Mouse (Mus musculus) kidney, postnatal 4 days (tissue): ENCODE data around the gene Cmc2.

ENCODE experiments used
- DNase-seq, 2 experiments: peaks; one replicate each; pipeline ENCODE4 v3.0.0; 2021; ENCODE audit warnings: mixed read lengths in 2 of 2

The Cmc2 gene

GRCm38 (mm10) chr8:116921337-116922059 is at the start of gene Cmc2, which contains the start of gene Cenpn:
TSS of gene Cmc2 (minus strand) at chr8:116921455.
TSS of gene Cenpn (plus strand) at chr8:116921730.
- peak; percentile 95 to 97 for DNase-seq

DNA sequence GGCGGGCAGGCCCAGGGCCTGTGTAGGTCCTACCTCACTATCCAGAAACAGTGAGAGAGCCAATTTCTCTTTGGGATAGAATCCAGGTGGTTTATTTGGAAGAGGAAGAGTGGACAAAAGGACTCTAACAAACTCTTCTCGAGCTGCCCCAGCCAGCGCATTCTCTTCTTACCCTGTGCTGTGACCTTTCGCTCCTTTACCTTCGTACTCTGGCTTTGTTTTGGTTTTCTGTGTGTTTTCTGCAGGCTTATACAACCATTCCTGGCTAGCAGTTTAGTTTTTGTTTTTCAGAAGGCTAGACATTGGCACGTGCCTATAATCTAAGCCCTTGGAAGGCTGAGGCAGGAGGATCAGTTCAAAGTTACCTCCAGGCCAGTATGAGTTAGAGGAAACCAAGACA is 48.3 kb upstream of the Cmc2 start:
- DNase-seq = no peak

DNA sequence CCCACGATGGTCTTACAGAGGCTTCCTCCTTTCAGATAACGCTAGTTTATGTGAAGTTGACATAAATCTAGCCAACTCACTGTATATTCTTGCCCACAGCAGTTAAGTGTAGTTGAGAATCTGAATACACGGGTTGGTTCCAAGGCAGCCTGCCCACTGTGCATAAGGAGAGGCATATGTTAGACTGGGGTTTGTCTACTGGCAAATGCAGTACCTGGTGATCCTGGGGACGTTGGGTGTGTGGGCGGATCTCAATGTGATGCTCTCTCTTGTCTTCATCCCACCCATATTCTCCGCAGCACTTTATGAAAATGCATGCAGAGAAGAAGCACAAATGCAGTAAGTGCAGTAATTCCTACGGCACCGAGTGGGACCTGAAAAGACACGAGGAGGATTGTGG is 33.2 kb upstream of the Cmc2 start:
- DNase-seq = no peak

GRCm38 (mm10) chr8:116952428-116952827 is 31.2 kb upstream of the Cmc2 start:
- DNase-seq = no peak

- no peak for DNase-seq
Measured at GRCm38 (mm10) chr8:116951778-116952177, 30.5 kb upstream of the Cmc2 start.

GRCm38 (mm10) chr8:116951369-116951768 is 30.1 kb upstream of the Cmc2 start:
- peak; percentile 22 to 45 for DNase-seq

- DNase-seq = no peak
Measured at GRCm38 (mm10) chr8:116947589-116947988, 26.3 kb upstream of the Cmc2 start.

- peak; percentile 10 to 24 for DNase-seq
Measured at GRCm38 (mm10) chr8:116946851-116947250, 25.6 kb upstream of the Cmc2 start.

GRCm38 (mm10) chr8:116946268-116946838 is 25.1 kb upstream of the Cmc2 start:
- DNase-seq = peak; percentile 8 to 27

GRCm38 (mm10) chr8:116945169-116945910 is 24.1 kb upstream of the Cmc2 start:
- no peak for DNase-seq

DNA sequence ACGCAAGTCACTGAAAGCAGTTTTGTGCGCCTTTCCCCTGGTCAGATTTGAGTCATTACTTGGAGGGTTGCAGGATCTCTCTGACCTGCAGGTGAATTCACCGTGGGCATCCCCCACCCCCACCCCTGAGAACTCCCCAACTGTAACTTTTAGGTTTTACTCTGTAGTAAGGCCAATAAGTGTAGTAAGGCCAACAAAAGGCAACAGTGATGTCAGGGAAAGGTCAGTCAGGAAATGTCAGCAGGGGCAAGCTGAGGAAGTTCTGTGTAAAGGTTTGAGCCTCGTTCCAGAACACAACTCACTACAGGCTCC is 23.1 kb upstream of the Cmc2 start:
- DNase-seq = no peak

DNA sequence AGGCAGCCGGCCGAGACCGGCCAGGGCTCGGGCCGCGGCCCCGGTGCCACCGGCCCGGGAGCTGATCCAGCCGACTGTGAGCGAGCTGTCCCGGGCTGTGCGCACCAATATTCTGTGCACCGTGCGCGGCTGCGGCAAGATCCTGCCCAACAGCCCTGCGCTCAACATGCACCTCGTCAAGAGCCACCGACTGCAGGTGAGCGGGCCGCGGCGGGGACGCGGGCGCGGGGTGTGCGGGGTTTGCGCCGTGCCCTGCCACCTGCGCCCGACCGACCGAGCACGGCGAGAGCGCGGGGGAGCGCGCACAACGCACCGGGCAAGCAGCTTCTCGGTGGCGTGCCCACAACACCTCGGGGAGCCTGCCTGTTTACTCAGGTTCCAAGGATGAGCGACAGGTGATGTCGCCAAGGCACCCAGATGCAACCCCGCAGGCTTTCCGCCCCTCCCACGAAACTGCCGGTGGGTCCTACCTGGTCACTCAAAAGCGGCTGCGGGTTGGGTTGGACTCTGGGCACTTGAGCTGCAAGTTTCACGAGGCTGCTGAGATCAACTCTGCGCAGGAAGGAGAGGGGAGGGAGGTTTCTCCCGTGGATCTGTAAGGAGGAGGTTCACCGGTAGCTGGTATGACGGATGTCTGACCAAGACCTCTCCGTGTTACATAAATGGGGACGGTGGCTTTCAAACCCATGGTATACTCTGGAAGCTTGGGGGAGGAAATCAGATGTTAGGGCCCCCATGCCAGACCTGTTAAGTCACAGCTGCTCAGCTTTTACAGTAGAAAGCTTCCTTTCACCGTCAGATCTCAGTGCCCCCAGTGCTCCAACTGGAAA is 22.5 kb upstream of the Cmc2 start:
- DNase-seq = peak; percentile 44 to 62

- peak; percentile 91 to 95 for DNase-seq
Measured at GRCm38 (mm10) chr8:116943161-116943554, 21.9 kb upstream of the Cmc2 start, which contains the start of gene Atmin. TSS of gene Atmin (plus strand) at chr8:116943393.

GRCm38 (mm10) chr8:116942284-116943058 is 21.2 kb upstream of the Cmc2 start:
- no peak for DNase-seq

DNA sequence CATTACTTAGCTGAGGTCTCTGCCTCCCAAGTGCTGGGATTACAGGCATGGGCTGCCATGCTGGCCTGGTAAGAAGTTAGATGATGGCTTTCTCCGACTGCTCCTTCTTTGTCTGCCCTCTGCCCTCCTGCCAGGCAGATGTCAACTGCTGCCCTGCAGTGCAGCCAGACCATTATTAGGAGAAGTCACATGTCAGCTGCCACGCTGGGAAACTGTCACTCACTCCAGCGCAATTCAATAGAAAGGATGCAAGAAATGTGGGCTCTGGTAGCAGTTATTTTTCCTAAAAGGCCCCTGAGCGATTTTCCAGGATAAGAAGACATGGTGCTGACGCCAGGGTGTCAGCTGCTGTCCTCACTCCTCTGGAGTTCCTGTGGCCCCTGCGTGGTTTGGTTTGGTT is 14.3 kb upstream of the Cmc2 start:
- DNase-seq = no peak

DNA sequence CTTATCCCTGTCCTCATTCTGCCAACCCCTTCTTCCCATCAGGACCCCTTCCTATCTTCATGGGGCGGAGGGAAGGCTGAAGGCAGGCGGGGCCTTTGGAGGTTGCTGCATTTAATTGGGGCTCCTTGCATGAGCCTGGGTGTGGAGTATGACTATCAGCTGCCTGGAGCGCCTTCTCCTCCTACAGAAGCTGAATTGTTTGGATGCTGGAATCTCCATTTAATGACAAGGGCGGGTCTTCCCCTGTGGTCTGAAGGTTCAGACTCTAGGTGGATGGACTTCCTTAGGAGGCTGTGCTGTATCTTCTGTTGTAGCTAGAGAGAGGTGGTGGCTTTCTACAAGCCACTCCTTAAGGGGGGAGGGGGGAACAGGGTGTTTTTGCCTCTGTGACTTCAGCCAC is 13.7 kb upstream of the Cmc2 start:
- DNase-seq = no peak

DNA sequence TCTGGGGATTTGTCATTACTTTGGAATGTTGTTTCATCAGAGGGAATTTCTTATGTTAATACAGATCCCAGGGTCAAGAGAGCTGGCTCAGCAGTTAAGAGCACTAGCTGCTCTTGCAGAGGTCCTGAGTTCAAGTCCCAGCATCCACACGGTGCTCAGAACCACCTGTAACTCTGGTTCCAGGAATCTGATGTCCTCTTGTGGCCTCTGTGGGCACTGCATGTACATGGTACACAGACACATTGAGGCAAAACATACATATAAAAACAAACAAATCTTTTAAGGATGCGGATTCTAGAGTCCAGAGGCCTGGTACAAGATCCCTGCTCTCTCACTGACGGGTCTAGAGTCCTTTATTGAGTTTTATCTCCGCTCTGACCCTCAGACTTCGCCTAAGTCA is 7.3 kb upstream of the Cmc2 start:
- DNase-seq = no peak

DNA sequence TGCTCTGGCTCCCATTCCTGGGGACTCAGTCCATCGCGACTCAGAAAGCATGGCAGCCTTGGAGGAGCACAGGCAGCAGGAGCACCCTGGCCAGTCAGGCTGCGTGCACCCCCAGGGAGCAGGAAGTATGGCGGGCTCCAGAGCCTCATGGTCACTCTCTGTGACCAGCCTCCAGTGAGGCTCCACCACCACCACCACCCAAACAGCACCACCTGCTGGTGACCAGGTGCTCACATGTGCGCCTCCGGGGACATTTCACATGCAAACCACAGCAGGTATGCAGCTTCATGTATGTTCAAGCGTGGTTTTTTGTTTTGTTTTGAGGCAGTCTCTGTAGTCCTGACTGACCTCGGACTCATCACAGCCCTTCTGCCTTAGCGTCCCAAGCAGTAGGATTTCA is 6.6 kb upstream of the Cmc2 start:
- DNase-seq = peak; percentile 73 to 78

GRCm38 (mm10) chr8:116923526-116923925 is 2.3 kb upstream of the Cmc2 start:
- DNase-seq = no peak

DNA sequence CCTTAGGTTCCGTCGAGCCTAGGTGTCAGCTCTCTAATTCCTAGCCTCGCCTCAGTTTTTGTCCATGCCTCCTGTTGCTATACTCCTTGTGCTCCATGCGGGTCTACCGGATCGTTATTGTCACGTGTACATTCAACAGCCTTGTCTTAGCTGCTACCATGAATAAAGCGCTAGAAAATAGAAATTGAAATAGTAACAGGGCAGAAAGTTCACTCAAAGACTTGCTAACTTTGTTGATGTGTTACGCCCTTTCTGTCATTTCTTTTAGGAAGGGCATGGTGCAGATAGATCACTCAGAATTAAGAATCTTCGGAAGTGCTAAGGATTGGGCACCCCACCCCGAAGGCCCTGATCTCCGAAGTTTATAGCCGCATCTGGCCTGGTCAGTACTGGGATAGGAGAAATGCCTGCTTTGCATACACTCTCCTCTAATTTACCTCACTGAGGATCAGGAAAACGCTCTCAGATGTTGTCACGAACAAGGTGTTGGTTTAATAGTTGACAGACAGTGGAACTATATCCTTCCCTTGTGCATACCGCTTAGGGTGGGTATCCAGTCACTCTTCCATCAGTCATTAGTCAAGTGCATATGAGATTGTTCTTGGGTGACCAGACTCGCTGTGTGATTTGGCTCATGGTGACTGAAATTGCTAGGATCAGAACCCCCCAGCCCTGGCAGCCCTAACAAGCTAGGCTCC is 954 bp upstream of the Cmc2 start:
- no peak for DNase-seq

GRCm38 (mm10) chr8:116921005-116921336 is 284 bp downstream of the Cmc2 start:
- DNase-seq = no peak

DNA sequence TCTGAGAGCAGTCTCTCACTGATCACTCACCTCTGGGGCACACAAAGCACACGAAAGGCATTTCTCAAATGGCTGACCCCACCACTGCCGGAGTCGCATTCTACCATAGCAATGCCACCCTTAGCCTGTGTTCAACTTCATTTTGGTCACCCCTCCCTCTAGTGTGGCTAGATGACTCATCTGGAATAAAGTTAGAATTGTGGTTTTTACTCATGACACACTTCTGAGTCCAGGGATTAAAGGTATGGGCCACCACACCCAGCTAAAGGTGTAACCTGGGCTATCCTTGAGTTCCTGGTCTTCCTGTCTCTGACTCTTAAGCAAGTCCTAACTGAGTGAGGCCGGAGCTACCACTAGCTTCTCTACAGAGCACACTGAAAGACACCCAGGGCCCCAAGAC is 15.4 kb downstream of the Cmc2 start:
- no peak for DNase-seq
